Mouse (Mus musculus): Measurements from ENCODE around the gene Nup50.

- TF ChIP-seq POLR2A (IDR thresholded peaks at IDR 0.05; ENCODE audit: control insufficient read depth, low read depth, low read length) (no peak), CTCF (IDR thresholded peaks at IDR 0.05; ENCODE audit: control insufficient read depth, insufficient read depth, insufficient replicate concordance, low read depth, low read length) (no peak)
These were observed 39.3 kb downstream of the Nup50 start for GRCm38 (mm10) chr15:84962518-84962917.
